Mouse (Mus musculus): ENCODE results near the gene Dtx1.

GRCm38 (mm10) chr5:120668761-120669160 is 43.0 kb downstream of the Dtx1 start:
- TF ChIP-seq ZNF384 (IDR thresholded peaks at IDR 0.05; ENCODE audit: low read depth, low read length): no peak
- no peak for TF ChIP-seq MAFK (IDR thresholded peaks at IDR 0.05; ENCODE audit: insufficient read depth, low read depth, low read length)
- no peak for TF ChIP-seq ZC3H11A (IDR thresholded peaks at IDR 0.05; ENCODE audit: borderline replicate concordance, low read depth, low read length)
- no peak for TF ChIP-seq HCFC1 (IDR thresholded peaks at IDR 0.05; ENCODE audit: borderline replicate concordance, insufficient read depth, low read length)
- no peak for TF ChIP-seq CHD2 (IDR thresholded peaks at IDR 0.05; ENCODE audit: low read depth, low read length)
